Comparison of ENCODE assay signal across 8 mouse cellular contexts in genomic region chr1:167269856-167270270, GRCm38 (mm10). TPM values are rescaled to one million over a fixed set of nuclear protein-coding genes. Genes with fewer than 3 reads are reported as not detected.
A peak's percentile ranks its signal among the peaks of the same experiment; 100 is the strongest.
DNase-seq lines count a peak whose midpoint lies in the region; ATAC-seq and TF ChIP-seq lines count a peak whose summit lies in the region.

No protein-coding gene starts in this region.

- WGBS in heart, embryonic 14.5 days, result 3% methylated on average over 6 of the region's 6 CpGs
- WGBS in liver, embryonic 15.5 days (ENCODE audit: insufficient replicate concordance), result 35% methylated on average over 6 of the region's 6 CpGs

- peaks cover 96% of the 10 kb centered on the region for H3K79me2 ChIP-seq in CH12.LX (replicated peaks; ENCODE audit: control insufficient read depth, extremely low read depth, insufficient read depth, poor library complexity, severe bottlenecking)

- no peak overlapping the region for H3K9ac ChIP-seq in CH12.LX (ENCODE audit: insufficient read depth, low read depth)
- peak overlapping the region; percentile 67 for H3K9ac ChIP-seq in heart, embryonic 14.5 days (ENCODE audit: low read length)
- no peak overlapping the region for H3K9ac ChIP-seq in liver, embryonic 15.5 days

- H3K27me3 ChIP-seq in CH12.LX (replicated peaks), result no peaks in the 10 kb centered on the region
- no peaks in the 10 kb centered on the region for H3K27me3 ChIP-seq in heart, embryonic 14.5 days (ENCODE audit: control insufficient read depth, insufficient read depth, low read length)
- no peaks in the 10 kb centered on the region for H3K27me3 ChIP-seq in liver, embryonic 15.5 days

- no peak overlapping the region for H3K4me3 ChIP-seq in CH12.LX (replicated peaks in 1 of 3; ENCODE audit: low read depth in 2 of 3, low read length in 2 of 3, poor library complexity in 1 of 3)
- peak overlapping the region in 1 of 2 experiments; percentile 22; a peak in 1 of 4 replicates for H3K4me3 ChIP-seq in heart, embryonic 14.5 days (ENCODE audit: control insufficient read depth in 1 of 2, insufficient read depth in 1 of 2, low read depth in 1 of 2, low read length in 2 of 2)
- H3K4me3 ChIP-seq in liver, embryonic 15.5 days (replicated peaks), result no peak overlapping the region

- TF ChIP-seq CTCF in CH12.LX (conservative IDR thresholded peaks at IDR 0.05 in 1 of 2, IDR thresholded peaks at IDR 0.05 in 1 of 2; ENCODE audit: low read depth in 2 of 2, low read length in 2 of 2), result no peak

- H3K9me3 ChIP-seq in CH12.LX (replicated peaks; ENCODE audit: low read length), result no peaks in the 10 kb centered on the region
- H3K9me3 ChIP-seq in heart, embryonic 14.5 days (ENCODE audit: control insufficient read depth, low read length), result no peaks in the 10 kb centered on the region
- no peaks in the 10 kb centered on the region for H3K9me3 ChIP-seq in liver, embryonic 15.5 days (replicated peaks)

- peak overlapping the region; percentile 45 for H3K27ac ChIP-seq in CH12.LX (ENCODE audit: insufficient read depth, low read depth)
- H3K27ac ChIP-seq in heart, embryonic 14.5 days (replicated peaks in 1 of 2; ENCODE audit: control insufficient read depth in 1 of 2, insufficient read depth in 1 of 2, low read depth in 2 of 2, low read length in 2 of 2), result peak overlapping the region; percentile 94 to 96
- H3K27ac ChIP-seq in liver, embryonic 15.5 days (replicated peaks), result peak overlapping the region; percentile 83

- peak; percentile 71 for ATAC-seq in heart, embryonic 14.5 days (ENCODE audit: insufficient number of reproducible peaks, insufficient read depth, low FRiP score, low read depth)
- no peak for ATAC-seq in liver, embryonic 15.5 days (ENCODE audit: insufficient read depth)

- no peak for TF ChIP-seq RAD21 in CH12.LX (IDR thresholded peaks at IDR 0.05; ENCODE audit: low read depth, low read length)

- DNase-seq in CH12.LX (ENCODE audit: extremely low read depth), result peak; percentile 27
- DNase-seq in adrenal gland, postnatal 14 days, result peak; percentile 83
- DNase-seq in fibroblast of lung, adult 2 months (ENCODE audit: low read depth), result peak; percentile 96
- DNase-seq in kidney, postnatal 10 days, result peak; percentile 85
- DNase-seq in ovary, postnatal 10 days (ENCODE audit: low spot score), result peak; percentile 33
- DNase-seq in spleen, adult 12 weeks (ENCODE audit: low spot score), result no peak

- dilution Hi-C loops in CH12.LX (cut with MboI; ENCODE audit: extremely low pct_ligation_motif_present, extremely low pct_unique_long_range_greater_than_20kb, low sequenced_read_pairs), result no loop called here

- no peak for TF ChIP-seq EP300 in CH12.LX (IDR thresholded peaks at IDR 0.05; ENCODE audit: low read length)

- in situ Hi-C loops in CH12.LX (cut with MboI; ENCODE audit: low pct_ligation_motif_present, low pct_unique_long_range_greater_than_20kb, low sequenced_read_pairs), result loop anchor here (10.0 kb wide), 1 partner anchor 45 kb away; no protein-coding TSS in a partner anchor

- peaks cover 11 to 66% of the 10 kb centered on the region in 2 experiments for H3K36me3 ChIP-seq in CH12.LX (replicated peaks in 1 of 2; ENCODE audit: control insufficient read depth in 1 of 2, insufficient read depth in 1 of 2, low read length in 1 of 2)
- H3K36me3 ChIP-seq in heart, embryonic 14.5 days (ENCODE audit: control insufficient read depth, insufficient read depth, low read length), result no peaks in the 10 kb centered on the region
- H3K36me3 ChIP-seq in liver, embryonic 15.5 days (replicated peaks), result no peaks in the 10 kb centered on the region

- peaks cover 48 to 87% of the 10 kb centered on the region in 2 experiments for H3K4me1 ChIP-seq in CH12.LX (ENCODE audit: control insufficient read depth in 1 of 2, insufficient read depth in 2 of 2)
- peaks cover 44 to 61% of the 10 kb centered on the region in 2 experiments for H3K4me1 ChIP-seq in heart, embryonic 14.5 days (ENCODE audit: control insufficient read depth in 2 of 2, insufficient read depth in 2 of 2, low read length in 2 of 2)
- H3K4me1 ChIP-seq in liver, embryonic 15.5 days (replicated peaks), result peaks cover 84% of the 10 kb centered on the region

- H3K4me2 ChIP-seq in CH12.LX (ENCODE audit: insufficient read depth, low read depth, poor library complexity, severe bottlenecking), result peak overlapping the region; percentile 83
- peak overlapping the region; percentile 64 for H3K4me2 ChIP-seq in heart, embryonic 14.5 days (ENCODE audit: low read length)
- H3K4me2 ChIP-seq in liver, embryonic 15.5 days, result peak overlapping the region; percentile 60

- TF ChIP-seq POLR2A in CH12.LX (IDR thresholded peaks at IDR 0.05; ENCODE audit: low read depth, low read length), result no peak

TF ChIP-seq in CH12.LX, 34 proteins besides CTCF, POLR2A, EP300 and RAD21:
- TF ChIP-seq IRF4 (IDR thresholded peaks at IDR 0.05; ENCODE audit: low read depth, low read length) (no peak), MAX (IDR thresholded peaks at IDR 0.05; ENCODE audit: low read length) (no peak), RCOR1 (conservative IDR thresholded peaks at IDR 0.05; ENCODE audit: low read depth, low read length) (no peak), CHD2 (IDR thresholded peaks at IDR 0.05; ENCODE audit: low read length) (no peak), HCFC1 (IDR thresholded peaks at IDR 0.05; ENCODE audit: low read depth, low read length) (no peak), MYC (IDR thresholded peaks at IDR 0.05; ENCODE audit: low read depth, low read length) (no peak), ZC3H11A (IDR thresholded peaks at IDR 0.05; ENCODE audit: low read depth, low read length) (no peak), CHD1 (IDR thresholded peaks at IDR 0.05; ENCODE audit: low read depth, low read length) (no peak), JUND (conservative IDR thresholded peaks at IDR 0.05; ENCODE audit: low read depth, low read length) (no peak)

RNA-seq across cellular contexts. Expression of gene Uck2, which starts 15.3 kb away (rescaled TPM):
- total RNA-seq in CH12.LX (2012; rRNA removed), result 235 and 254 TPM in 2 replicates
- total RNA-seq in CH12.LX (2014; rRNA removed), result 312 and 363 TPM in 2 replicates
- polyA plus RNA-seq in CH12.LX (2012; ENCODE audit: insufficient read length, low read depth), result 323 and 392 TPM in 2 replicates
- 65.8 and 74.6 TPM in 2 replicates for total RNA-seq in adrenal gland, postnatal 14 days (2021)
- polyA plus RNA-seq in heart, embryonic 14.5 days (2014; fragmentation: Nextera tagmentation; extraction: Ambion mirVana), result 39.2 TPM in 2 replicates
- 30.9 and 36.0 TPM in 2 replicates for polyA plus RNA-seq in liver, embryonic 15.5 days (2015; fragmentation: Nextera tagmentation; extraction: Ambion mirVana)

RNA-seq across cellular contexts. Expression of gene Tmco1, which starts 38.3 kb away (rescaled TPM):
- total RNA-seq in CH12.LX (2012; rRNA removed) (80.6 and 87.0 TPM in 2 replicates), CH12.LX (2014; rRNA removed) (153 and 168 TPM in 2 replicates)
- 92.8 and 127 TPM in 2 replicates for polyA plus RNA-seq in CH12.LX (2012; ENCODE audit: insufficient read length, low read depth)
- total RNA-seq in adrenal gland, postnatal 14 days (2021), result 109 and 120 TPM in 2 replicates
- 85.6 and 90.1 TPM in 2 replicates for polyA plus RNA-seq in heart, embryonic 14.5 days (2014; fragmentation: Nextera tagmentation; extraction: Ambion mirVana)
- polyA plus RNA-seq in liver, embryonic 15.5 days (2015; fragmentation: Nextera tagmentation; extraction: Ambion mirVana), result 55.0 and 55.3 TPM in 2 replicates

Comparison
In these comparisons a context has a peak if more than half of its experiments do, and no peak if none do; other contexts are left out.
1. H3K27ac ChIP-seq: peak in every context shown above with its lines; median percentile 95 in heart, embryonic 14.5 days; 83 in liver, embryonic 15.5 days; 45 in CH12.LX.